Mouse (Mus musculus) c-Kit-positive CD71-positive TER-119-positive erythroid progenitor cells, embryonic 14.5 days (primary cell): ENCODE results near the gene Zbtb4.
"Not testable (repeated sequence)": the region's sequence is repeated elsewhere in the genome, so short reads cannot be mapped to it uniquely, and the experiment has no call there.

Source experiments
- DNase-seq: peaks from one replicate; pipeline ENCODE4 v3.0.0-alpha.2; 2013; ENCODE audit warnings: low spot score

Zbtb4 gene

DNA sequence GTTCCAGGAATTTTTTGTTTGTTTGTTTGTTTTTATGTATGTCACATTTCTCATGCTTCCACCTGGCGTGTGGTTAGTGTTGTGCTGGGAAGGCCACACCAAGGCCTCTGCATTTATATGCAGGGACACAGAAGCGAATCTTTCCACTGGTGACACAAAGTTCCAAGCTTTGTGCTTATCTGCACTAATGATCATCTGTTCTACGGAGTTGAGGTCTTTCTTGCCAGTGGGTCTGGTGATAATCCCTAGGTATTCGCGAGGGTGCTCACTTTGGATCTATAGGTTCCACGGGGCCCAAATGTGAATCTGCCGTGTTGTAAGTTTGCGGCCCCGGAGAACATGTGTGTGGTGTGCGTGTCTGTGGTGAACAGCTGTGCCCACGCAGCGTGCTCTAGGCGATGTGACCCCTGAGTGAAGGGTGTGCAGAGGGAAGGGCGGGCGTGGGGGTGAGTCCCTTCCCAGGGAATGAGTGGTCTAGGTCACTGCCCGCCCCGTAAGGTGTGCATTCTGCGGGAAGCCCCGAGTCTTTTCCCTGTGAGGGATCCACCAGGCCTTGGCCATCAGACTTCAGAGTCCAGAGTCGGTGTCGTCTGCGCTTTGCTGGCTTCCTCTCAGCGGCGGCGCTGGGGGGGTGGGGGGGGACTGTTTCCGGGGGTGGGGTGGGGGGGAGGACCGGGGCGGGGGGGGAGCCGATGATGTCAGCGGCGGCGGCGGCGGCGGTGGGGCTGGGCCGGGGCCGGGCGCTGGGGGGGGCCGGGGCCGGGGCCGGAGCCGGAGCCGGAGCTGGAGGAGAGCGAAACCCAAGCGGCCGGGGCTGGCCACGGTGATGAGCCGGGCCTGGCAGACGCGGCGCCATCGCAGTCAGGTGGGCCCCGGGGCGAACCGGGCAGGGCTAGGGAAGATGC is at the start of gene Zbtb4:
Gene Zbtb4 (plus strand): TSS at position 692 of the 905 bp plus-strand sequence.
- DNase-seq: no peak

DNA sequence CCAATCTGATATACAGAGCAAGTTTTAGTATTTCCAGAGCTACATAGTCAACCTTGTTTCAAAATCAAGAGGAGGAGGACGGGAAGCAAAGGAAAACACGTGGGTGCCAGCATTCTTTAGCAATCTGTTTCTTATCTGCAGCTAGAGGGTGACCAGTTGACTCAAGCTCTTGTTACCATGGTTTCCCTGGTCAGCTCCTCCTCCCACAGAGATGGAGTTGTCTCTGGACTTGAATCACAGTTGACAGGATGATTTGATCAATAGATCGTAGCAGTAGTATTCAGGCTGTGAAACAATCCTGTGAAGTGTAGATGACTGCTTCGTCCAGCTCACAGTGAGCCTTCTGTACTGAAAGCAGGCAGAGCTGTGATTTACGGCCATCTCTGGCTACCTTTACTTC is 49.8 kb upstream of the Zbtb4 start:
- no peak for DNase-seq

DNA sequence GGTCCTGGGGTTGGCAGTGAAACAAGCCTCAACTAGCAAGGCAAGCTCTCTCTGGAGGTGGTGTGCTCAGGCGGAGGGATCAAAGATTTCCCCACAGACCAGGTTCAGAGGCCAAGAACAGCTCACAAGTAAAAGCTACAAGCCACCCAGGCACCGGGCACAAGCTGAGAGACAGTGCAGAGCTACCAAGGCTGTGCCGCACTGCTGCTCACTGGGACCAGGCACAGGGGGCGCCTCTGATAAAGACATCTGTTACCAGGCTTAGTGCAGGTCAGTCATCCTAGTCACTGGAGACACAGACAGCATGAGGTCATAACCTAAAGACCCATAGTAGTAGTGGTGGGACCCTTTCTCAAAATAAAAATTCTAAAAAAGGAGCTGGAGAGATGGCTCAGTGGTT is 48.8 kb upstream of the Zbtb4 start:
- no peak for DNase-seq

DNA sequence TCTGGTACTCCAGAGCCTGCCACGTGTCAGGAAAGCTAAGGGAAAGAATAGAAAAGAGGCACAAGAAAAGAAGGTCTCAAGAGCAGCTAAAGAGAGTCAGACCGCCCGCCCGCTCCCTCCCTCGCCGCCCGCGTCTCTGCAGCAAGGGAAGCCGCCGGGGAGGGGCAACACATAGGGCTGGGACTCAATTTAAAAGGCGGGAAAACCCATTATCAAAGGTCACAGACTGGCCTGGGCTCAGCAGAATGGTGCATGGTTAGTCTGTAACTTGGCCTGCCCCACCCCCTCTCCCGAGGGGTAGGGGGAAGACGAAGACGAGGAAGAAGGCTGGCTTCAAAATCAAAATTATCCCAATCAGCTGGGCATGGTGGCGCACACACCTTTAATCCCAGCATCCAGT is 47.1 kb upstream of the Zbtb4 start:
- peak; percentile 73 for DNase-seq

DNA sequence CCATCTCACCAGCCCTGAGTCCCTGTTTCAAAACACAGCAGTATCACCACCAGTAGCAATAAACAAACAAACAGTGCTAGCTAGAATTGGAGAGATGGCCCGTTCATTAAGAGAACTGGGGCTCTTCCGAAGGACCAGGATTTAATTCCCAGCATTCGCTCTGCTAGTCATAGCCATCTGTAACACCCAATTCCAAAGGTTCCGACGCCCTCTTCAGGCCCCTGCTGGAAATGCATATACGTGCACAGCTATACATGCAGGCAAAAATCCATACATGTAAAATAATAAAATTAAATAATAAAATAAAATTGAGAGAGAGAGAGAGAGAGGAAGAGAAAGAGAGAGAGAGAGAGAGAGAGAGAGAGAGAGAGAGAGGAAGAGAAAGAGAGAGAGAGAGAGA is 46.3 kb upstream of the Zbtb4 start:
- no peak for DNase-seq

DNA sequence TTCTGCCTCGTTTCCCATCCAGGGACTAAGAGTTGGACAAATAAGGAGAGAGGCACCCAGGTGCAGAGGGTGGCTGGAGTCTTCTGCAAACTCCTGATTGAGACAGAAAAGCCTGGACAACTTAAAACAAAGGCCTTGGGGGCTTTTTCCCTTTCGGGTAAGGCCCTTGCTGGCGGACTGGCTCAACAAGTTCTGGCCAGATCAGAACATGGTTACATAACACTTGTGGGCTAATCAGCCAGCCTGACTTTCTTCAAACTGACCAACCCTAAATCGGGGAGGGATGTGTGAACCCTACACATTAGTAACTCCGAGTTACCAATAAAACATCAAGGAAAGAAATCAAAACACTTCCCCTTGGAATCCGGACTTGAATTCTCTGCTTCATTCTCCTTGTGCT is 44.9 kb upstream of the Zbtb4 start:
- no peak for DNase-seq

DNA sequence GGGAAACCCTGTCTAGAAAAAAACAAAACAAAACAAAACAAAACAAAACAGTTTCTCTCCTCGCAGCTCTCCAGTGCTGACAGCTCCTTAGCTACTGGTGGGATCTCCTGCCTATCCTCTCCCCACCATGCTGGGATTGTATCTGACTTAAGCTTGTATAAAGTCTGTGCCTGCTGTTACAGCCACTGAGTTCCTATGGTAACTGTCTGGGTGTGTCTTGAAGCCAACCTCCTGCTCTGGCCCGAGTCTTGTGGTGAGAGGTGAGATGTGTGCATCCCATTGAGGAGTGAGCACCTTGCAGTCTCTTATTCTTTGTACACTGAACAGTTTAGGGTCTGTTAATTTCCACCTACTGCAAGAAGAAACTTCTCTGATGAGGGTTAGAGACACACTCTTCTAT is 42.6 kb upstream of the Zbtb4 start:
- DNase-seq: no peak

DNA sequence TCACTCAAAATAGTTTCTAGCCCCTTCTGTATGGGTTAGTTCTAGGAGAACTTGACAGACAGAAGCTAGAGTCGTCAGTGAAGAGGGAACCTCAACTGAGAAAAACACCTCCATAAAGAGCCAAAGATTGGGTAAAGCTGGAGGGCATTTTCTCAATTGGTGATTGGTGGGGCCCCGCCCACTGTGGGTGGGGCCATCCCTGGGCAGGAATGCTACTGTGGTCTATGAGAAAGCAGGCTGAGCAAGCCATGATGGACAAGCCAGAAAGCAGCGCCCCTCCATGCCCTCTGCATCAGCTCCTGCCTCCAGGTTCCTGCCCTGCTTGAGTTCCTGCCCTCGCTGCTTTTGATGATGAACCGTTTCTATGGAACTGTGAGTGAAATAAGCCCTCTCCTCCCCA is 39.8 kb upstream of the Zbtb4 start:
- no peak for DNase-seq

DNA sequence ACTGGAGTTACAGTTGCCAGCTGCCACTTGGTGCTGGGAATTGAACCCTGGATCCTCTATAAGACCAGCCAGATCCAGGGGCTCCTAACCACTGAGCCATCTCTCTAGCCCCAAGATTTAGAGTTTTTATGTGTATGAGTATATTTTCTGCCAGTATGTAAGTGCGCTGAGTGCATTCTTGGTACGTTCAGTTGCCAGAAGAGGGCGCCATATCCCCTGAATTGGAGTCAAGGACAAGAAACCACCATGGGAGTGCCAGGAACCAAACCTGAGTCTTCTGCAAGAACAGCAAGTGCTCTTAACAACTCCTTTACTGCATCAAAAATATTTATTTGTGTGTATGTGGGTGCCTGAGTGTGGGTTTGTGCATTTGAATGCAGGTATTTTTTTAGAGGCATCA is 36.6 kb upstream of the Zbtb4 start:
- peak; percentile 77 for DNase-seq

DNA sequence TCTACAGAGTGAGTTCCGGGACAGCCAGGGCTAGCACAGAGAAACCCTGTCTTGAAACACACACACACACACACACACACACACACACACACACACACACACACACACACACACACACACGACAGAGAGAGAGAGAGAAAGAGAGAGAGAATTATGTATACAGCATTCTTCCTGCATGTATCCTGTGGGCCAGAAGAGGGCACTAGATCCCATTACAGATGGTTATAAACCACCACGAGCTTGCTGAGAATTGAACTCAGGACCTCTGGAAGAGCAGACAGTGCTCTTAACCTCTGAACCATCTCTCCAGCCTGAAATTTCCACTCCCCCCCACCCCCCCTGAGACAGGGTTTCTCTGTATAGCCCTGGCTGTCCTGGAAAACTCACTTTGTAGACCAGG is 34.3 kb upstream of the Zbtb4 start:
- not testable (repeated sequence) for DNase-seq

DNA sequence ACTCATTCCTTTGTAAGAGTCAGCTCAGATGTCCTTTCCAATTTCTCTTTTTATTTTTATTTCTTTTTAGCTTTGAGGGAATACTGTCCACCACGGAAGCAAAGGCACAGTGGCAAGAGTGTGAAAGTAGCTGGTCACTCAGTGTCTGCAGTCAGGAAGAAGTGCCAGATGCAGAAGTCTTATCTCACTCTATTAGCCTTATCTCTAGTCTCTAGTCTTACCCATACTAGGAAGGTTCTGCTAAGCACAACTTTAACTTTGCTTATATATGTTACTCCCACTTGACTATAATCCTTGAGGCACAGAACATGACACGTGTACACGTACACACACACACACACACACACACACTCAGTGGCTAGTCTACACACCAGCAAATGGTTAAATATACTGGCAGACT is 14.1 kb upstream of the Zbtb4 start:
- DNase-seq: no peak

DNA sequence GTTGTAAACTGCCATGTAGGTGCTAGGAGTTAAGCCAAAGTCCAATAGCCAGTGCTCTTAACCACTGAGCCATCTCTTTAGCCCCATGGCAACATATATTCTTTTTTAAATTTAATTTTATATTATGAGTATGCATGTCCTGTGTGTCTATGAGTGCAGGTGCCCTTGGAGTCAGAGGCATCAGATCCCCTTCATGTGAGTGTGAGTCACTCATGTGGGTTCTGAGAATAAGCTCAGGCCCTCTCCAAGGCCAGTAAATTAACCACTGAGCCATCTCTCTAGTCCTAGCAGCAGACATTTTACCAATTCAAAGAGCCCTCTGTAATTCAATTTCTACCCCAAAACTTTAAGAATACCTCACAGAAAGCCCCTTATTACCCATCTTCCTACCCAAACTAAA is 13.0 kb upstream of the Zbtb4 start:
- no peak for DNase-seq

DNA sequence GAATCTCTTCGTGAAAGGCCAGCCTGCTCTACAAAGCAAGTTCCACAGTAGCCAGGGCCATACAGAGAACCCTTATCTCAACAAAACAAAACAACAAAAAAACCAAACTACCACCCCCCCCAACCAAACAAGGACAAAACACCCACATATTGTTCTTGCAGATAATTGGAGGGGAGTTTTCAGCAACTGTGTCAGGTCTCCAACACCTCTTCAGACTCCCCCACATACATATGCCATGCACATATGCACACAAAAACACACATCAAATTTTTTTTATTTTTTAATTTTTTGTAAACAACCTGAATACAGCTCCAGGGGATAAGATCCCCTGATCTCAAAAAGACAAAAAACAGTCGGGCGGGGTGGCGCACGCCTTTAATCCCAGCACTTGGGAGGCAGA is 11.5 kb upstream of the Zbtb4 start:
- DNase-seq: no peak

DNA sequence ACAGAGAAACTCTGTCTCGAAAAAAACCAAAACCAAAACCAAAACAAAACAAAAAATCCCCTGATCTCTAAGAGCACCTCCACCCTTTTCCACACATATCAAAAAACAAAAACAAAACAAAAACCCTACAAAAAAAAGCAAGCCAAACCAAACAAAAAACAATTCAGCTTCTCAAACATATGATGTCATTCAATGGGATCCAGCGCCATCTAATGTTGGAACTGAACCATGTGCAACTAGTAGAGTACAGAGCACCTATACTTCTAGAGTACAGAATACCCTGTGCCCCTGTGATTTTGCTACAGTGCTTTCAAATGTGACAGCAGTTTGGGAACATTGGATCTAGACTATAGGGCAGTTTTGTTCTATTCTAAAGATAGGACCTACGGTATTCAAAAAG is 11.0 kb upstream of the Zbtb4 start:
- DNase-seq: peak; percentile 70

DNA sequence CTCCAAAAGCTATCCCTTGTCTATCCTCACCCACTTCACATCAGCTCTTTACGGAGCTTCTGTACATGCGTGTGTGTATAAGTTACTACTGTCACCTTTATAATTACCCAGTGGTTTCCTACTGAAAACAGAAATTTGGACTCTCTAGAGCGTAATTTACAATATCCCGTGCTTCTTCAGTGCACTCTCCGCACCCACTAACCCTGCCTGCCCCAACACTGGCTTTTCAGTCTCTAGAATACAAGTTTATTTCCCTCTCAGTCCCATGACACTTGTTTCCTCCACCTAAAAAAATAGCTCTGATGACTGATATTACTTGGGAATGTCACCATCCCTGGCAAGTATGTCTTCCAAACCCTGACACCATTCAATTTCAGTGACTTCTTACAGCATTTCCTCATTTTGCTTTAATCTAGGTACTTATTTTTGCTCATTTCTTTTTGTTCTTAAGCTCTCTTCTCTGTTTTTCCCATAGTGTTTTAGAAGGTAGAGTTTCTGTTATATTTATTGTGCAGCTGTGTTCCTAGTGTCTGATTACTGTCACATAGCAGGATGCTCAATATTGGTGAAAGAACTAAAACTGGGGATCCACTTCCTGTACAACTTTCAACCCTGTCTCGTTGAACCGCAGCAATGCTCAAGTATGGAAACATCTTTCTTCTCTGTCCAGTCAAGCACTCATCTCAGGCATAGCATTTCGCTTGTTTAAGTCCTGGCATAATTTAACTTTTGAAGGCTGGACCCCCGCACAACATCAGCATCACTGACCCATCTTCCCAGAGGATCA is 8.2 kb upstream of the Zbtb4 start:
- no peak for DNase-seq

DNA sequence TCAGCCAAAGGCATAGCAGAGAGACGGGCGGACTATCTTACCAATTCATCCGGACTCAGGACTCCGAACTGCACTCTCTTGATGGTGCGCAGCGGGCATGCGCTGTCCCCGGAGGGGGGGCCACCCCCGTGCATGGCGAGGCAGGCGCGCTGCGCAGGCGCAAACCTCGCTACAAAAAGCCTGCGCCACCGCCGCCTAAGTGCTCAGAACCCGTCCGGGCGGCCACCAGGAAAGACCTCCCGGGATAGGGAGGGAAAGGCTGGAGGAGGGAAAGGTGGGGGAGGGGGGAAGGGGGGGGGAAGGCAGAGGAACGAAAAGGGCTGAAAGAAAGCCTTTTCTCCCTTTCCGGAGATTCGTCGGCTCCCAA is 7.6 kb upstream of the Zbtb4 start:
- peak; percentile 92 for DNase-seq

DNA sequence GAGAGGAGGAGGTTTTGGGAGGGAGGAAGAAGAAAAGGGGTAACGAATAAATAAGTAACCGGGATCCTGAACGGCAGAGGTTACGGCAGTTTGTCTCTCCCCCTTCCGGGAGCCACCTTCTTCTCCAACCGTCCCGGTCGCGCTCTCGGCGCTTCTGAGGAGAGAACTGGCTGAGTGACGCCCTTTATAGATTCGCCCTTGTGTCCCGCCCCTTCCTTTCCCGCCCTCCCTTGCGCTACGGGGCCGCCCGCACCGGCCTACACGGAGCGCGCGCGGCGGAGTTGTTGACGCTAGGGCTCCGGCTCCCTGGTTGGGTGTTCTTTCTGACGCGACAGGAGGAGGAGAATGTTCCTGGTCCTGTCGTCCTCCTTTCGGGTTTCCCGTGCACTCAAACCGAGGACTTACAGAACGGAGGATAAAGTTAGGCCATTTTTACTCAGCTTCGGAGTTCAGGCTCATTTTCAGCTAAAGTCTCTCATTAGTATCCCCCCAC is 7.2 kb upstream of the Zbtb4 start, which contains the start of gene Polr2a:
Gene Polr2a (minus strand): TSS at position 160 of the 493 bp plus-strand sequence.
- peak; percentile 96 for DNase-seq

DNA sequence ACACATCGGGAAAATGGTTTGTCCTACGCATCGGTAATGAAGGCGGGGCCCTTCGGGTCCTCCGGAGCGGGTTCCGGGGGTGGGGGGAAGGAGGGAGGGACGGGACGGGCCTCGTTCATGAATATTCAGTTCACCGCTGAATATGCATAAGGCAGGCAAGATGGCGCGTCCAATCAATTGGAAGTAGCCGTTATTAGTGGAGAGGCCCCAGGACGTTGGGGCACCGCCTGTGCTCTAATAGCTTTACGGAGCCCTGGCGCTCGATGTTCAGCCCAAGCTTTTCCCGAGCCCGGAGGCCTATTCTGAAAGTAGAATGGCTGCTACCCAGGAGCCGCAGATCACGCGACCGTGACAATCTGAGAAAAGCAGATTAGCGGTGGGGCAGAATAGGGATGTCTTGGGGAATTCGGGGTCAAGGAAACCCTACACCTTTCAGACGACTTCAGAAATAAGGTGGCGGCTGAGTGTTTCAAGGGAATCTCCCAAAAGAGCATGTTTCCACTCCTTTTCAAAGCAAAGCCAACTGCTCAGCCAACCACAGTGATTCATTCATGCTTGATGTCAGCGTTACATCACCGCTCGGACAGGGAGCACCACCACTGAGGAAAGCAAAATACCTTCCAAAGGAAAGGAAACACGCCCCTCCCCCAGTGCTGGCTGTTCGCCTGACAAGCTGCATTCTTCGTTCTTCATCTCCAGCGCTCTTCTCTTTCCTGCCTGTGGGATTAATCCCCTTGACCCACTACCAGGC is 6.6 kb upstream of the Zbtb4 start:
- DNase-seq: peak; percentile 93

DNA sequence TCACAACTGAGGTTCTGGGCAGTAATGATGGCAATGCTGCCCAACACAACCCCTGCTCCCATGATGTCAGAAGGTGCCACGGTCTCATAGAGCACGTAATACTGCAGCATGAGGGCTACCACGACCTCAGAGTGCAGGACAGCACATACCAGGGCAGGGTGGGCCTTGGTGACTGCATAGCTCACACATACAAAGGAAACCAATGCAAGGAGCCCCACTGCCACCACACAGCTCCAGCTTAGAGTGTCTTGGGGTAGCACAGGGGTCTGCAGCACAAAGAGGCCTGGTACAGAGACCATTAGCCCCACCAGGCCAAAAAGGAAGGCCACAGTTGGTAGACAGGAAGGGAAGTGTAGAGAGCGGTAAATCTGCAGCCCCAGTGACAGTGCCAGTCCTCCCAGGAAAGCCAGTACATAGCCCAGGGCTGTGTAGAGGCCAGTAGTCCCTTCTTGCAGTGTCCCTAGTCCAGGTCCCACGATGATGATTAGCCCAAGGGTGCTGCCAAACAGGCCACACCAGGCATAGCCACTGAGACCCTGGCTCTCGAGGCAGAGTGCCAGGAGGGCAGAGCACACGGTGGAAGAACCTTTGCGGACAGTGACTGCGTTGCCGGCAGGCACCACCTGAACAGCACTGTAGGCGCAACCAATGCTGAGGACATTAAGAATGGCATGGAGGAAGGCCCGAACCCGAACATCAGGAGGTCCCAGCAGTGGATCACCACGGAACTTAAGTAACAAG is 5.4 kb upstream of the Zbtb4 start:
- DNase-seq: no peak

DNA sequence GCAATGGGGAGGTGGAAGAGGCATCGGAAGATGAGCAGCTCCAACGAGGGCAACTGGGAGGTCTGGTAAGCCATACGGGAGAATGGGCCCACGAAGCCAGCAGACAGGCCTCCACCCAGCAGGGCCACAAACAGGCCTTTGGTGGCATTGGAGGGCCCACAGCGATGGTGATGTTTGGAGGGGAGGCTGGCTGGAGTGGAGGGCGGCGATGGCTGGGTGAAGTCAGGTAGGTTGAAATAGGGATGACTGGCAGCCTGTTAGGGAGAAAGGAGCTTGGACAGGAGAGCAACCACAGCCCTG is 4.9 kb upstream of the Zbtb4 start:
- DNase-seq: no peak

DNA sequence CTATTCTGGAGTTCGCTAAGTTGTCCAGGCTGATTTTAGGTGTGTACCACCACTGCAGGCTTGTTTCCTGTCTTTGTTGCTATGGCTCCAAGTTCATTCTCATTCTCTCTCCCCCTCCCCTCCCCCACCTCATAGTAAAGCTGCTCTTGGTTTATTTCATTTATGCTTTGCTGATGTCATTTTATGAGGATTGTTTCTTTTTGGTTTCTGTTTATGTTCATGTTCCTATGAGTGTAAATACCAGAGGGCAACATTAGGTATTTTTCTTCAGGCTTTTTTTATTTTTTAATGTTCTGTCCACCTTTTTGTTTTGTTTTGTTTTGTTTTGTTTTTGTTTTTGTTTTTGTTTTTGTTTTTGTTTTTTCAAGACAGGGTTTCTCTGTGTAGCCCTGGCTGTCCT is 3.8 kb upstream of the Zbtb4 start, which contains the start of gene Slc35g3:
Gene Slc35g3 (minus strand): TSS at position 101 of the 400 bp plus-strand sequence.
- DNase-seq: no peak

DNA sequence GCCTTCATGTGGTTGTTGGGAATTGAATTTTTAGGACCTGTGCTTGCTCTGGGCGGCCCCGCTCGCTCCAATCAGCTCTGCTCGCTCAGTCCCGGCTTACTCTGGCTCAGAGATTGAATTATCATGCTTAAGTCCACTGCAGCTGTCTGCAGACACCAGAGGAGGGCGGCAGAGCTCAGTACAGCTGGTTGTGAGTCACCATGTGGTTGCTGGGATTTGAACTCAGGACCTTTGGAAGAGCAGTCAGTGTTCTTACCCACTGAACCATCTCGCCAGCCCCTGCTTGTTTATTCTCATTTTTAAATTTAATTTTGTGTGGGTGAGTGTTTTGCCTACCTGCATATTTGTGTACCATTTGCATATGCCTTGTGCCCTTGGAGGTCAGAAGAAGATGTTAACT is 2.2 kb upstream of the Zbtb4 start:
- DNase-seq: no peak
